ENCODE assay signal across 7 mouse cellular contexts in the genomic region with DNA sequence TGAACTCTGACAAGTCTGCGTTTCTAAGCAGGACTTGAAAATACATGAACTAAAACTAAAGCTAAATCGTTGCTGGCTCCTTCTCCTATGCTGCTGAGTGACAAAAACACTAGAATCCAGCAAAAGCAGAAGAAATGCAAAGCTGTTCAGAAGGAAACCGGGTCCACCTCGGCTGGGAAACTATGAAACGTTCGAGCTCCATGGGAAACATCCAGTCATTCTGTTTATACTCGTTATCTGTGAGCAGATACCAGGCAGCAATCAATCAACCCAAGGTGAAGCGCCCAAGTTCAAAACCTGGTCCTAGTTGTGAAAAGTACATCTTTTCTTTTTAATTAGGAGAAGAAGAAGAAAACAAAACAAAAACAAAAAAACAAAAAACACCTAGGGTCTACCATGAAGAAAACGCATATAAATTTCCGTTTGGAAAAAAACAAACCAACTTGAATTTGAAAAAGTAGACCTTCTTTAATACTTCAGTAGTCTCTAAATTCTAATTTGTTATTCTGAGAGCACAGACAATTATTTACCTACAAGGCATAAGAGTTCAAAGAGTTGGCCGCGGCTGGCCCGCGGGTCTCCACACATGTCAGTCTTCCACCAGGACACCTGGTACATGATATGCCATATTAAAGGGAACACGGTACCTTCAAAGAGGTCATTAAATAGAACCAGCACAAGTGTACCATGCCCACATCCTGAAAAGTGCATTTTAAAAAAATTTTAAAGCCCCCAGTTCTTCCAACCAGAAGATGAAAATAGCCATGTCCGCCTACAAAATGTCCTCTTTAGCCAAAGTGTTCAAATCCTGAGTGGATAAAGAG. TPM values are rescaled to one million over a fixed set of nuclear protein-coding genes. Genes with fewer than 3 reads are reported as not detected.
DNase-seq lines count a peak whose midpoint lies in the region; ATAC-seq and TF ChIP-seq lines count a peak whose summit lies in the region.

No protein-coding gene starts in this region.

- H3K36me3 ChIP-seq in lung, embryonic 14.5 days (ENCODE audit: insufficient read depth), result no peaks in the 10 kb centered on the region
- no peaks in the 10 kb centered on the region for H3K36me3 ChIP-seq in embryonic facial prominence, embryonic 15.5 days
- H3K36me3 ChIP-seq in limb, embryonic 10.5 days, result no peaks in the 10 kb centered on the region
- no peaks in the 10 kb centered on the region for H3K36me3 ChIP-seq in neural tube, embryonic 15.5 days

- TF ChIP-seq CTCF in lung, embryonic 14.5 days (IDR thresholded peaks at IDR 0.05; ENCODE audit: low read depth), result no peak

- H3K9me3 ChIP-seq in lung, embryonic 14.5 days (ENCODE audit: low read depth, low read length), result no peaks in the 10 kb centered on the region
- H3K9me3 ChIP-seq in embryonic facial prominence, embryonic 15.5 days (replicated peaks), result no peaks in the 10 kb centered on the region
- no peaks in the 10 kb centered on the region for H3K9me3 ChIP-seq in limb, embryonic 10.5 days (replicated peaks)
- no peaks in the 10 kb centered on the region for H3K9me3 ChIP-seq in neural tube, embryonic 15.5 days (replicated peaks)

- ATAC-seq in lung, embryonic 14.5 days (ENCODE audit: insufficient read depth), result no peak
- ATAC-seq in embryonic facial prominence, embryonic 15.5 days (ENCODE audit: insufficient number of reproducible peaks, low FRiP score, low TSS enrichment, low read depth), result no peak
- no peak for ATAC-seq in neural tube, embryonic 15.5 days (ENCODE audit: low FRiP score)

- H3K4me3 ChIP-seq in lung, embryonic 14.5 days (ENCODE audit: low read depth, low read length), result peak overlapping the region; percentile 91
- peak overlapping the region; percentile 94 for H3K4me3 ChIP-seq in embryonic facial prominence, embryonic 15.5 days (replicated peaks)
- peak overlapping the region; percentile 95 for H3K4me3 ChIP-seq in limb, embryonic 10.5 days
- H3K4me3 ChIP-seq in neural tube, embryonic 15.5 days (replicated peaks), result peak overlapping the region; percentile 98

- WGBS in lung, embryonic 14.5 days, result 16% methylated on average over 16 of the region's 16 CpGs
- 36% methylated on average over 16 of the region's 16 CpGs for WGBS in embryonic facial prominence, embryonic 15.5 days
- WGBS in limb, embryonic 10.5 days, result 41% methylated on average over 16 of the region's 16 CpGs
- whole genome bisulfite sequencing in neural tube, embryonic 15.5 days, result 52% methylated on average over 16 of the region's 16 CpGs

- H3K4me1 ChIP-seq in lung, embryonic 14.5 days (ENCODE audit: insufficient read depth), result peaks cover 5% of the 10 kb centered on the region; the same call in 1 of the 2 replicates
- H3K4me1 ChIP-seq in embryonic facial prominence, embryonic 15.5 days, result peaks cover 17% of the 10 kb centered on the region
- peaks cover 23% of the 10 kb centered on the region for H3K4me1 ChIP-seq in limb, embryonic 10.5 days
- H3K4me1 ChIP-seq in neural tube, embryonic 15.5 days, result peaks cover 15% of the 10 kb centered on the region

- H3K27ac ChIP-seq in lung, embryonic 14.5 days (ENCODE audit: low read depth), result no peak overlapping the region
- H3K27ac ChIP-seq in embryonic facial prominence, embryonic 15.5 days (replicated peaks), result no peak overlapping the region
- H3K27ac ChIP-seq in limb, embryonic 10.5 days, result no peak overlapping the region
- H3K27ac ChIP-seq in neural tube, embryonic 15.5 days (replicated peaks), result no peak overlapping the region

- peak overlapping the region; percentile 94 for H3K4me2 ChIP-seq in lung, embryonic 14.5 days
- H3K4me2 ChIP-seq in embryonic facial prominence, embryonic 15.5 days (replicated peaks), result peak overlapping the region; percentile 76
- peak overlapping the region; percentile 63 for H3K4me2 ChIP-seq in neural tube, embryonic 15.5 days

- no peaks in the 10 kb centered on the region for H3K27me3 ChIP-seq in lung, embryonic 14.5 days (ENCODE audit: insufficient read depth, low read length)
- no peaks in the 10 kb centered on the region for H3K27me3 ChIP-seq in embryonic facial prominence, embryonic 15.5 days
- no peaks in the 10 kb centered on the region for H3K27me3 ChIP-seq in limb, embryonic 10.5 days (ENCODE audit: low read depth, poor library complexity, severe bottlenecking)
- no peaks in the 10 kb centered on the region for H3K27me3 ChIP-seq in neural tube, embryonic 15.5 days (replicated peaks)

- no peak for DNase-seq in lung, embryonic 14.5 days
- no peak for DNase-seq in lung, postnatal 25 days (ENCODE audit: low spot score)
- DNase-seq in limb, embryonic 10.5 days (ENCODE audit: low spot score), result no peak
- DNase-seq in T-cell, adult 2 months (ENCODE audit: low spot score), result no peak
- DNase-seq in urinary bladder, postnatal 14 days (ENCODE audit: low spot score), result no peak

- H3K9ac ChIP-seq in lung, embryonic 14.5 days, result peak overlapping the region; percentile 83
- H3K9ac ChIP-seq in embryonic facial prominence, embryonic 15.5 days, result no peak overlapping the region
- H3K9ac ChIP-seq in neural tube, embryonic 15.5 days (replicated peaks), result peak overlapping the region; percentile 74; the same call in 1 of the 2 replicates

RNA-seq across cellular contexts. Expression of gene Ern1, which starts 1.4 kb away (rescaled TPM):
- 7.5 and 8.6 TPM in 2 replicates for polyA plus RNA-seq in lung, embryonic 14.5 days (2014; fragmentation: Nextera tagmentation; extraction: Ambion mirVana)
- 6.2 and 6.3 TPM in 2 replicates for polyA plus RNA-seq in embryonic facial prominence, embryonic 15.5 days (2015; fragmentation: Nextera tagmentation; extraction: Ambion mirVana)
- polyA plus RNA-seq in limb, embryonic 10.5 days (2016; fragmentation: Nextera tagmentation; extraction: Ambion mirVana), result 7.4 and 8.2 TPM in 2 replicates
- 4.1 and 6.5 TPM in 2 replicates for polyA plus RNA-seq in neural tube, embryonic 15.5 days (2015; fragmentation: Nextera tagmentation; extraction: Ambion mirVana)
